Mouse (Mus musculus) small intestine, adult 2 months (tissue): Measurements from ENCODE around the gene Pde4dip. TPM values are rescaled to one million over a fixed set of nuclear protein-coding genes. Genes with fewer than 3 reads are reported as not detected.

Experiments used
- H3K27ac ChIP-seq: fragments of 200-500 bp; 2 replicates; pipeline ENCODE4 v1.5.1; 2012; ENCODE audit warnings: low read depth, low read length, control low read depth, inconsistent platforms; ENCODE audit not compliant: insufficient read depth
- H3K27me3 ChIP-seq: fragments of 200-500 bp; 2 replicates; pipeline ENCODE4 v1.6.1; 2012; ENCODE audit warnings: mild to moderate bottlenecking, moderate library complexity, low read length, inconsistent platforms; ENCODE audit not compliant: control insufficient read depth, insufficient read depth
- H3K36me3 ChIP-seq: fragments of 200-500 bp; 2 replicates; pipeline ENCODE4 v1.6.1; 2012; ENCODE audit warnings: mild to moderate bottlenecking, low read length, control low read depth, inconsistent platforms; ENCODE audit not compliant: control insufficient read depth, insufficient read depth
- H3K4me1 ChIP-seq: fragments of 200-500 bp; 2 replicates; pipeline ENCODE4 v1.6.1; 2012; ENCODE audit warnings: low read length, inconsistent platforms, mixed read lengths; ENCODE audit not compliant: control insufficient read depth, insufficient read depth, insufficient read length
- H3K4me3 ChIP-seq: fragments of 200-500 bp; 2 replicates; pipeline ENCODE4 v1.5.1; 2012; ENCODE audit warnings: low read depth, mild to moderate bottlenecking, control low read depth, inconsistent platforms, low read length, moderate library complexity
- CTCF ChIP-seq: fragments of 200-500 bp; IDR thresholded peaks from 2 replicates; pipeline ENCODE4 v1.5.1; 2012; ENCODE audit warnings: low read depth, mild to moderate bottlenecking, control low read depth, inconsistent platforms, low read length, moderate library complexity, mixed read lengths; ENCODE audit not compliant: insufficient replicate concordance, insufficient read length; ENCODE audit errors: extremely low read depth
- POLR2A ChIP-seq: fragments of 200-500 bp; IDR thresholded peaks from 2 replicates; pipeline ENCODE4 v1.6.1; 2012; ENCODE audit warnings: low read depth, mild to moderate bottlenecking, control low read depth, inconsistent platforms, low read length, moderate library complexity
- WGBS: fragments of 180-500 bp; shearing (Covaris S2); methylation state at CpG from one replicate; pipeline ENCODE4 v1.1.7; 2018; 5-methylcytosine and 5-hydroxymethylcytosine counted together
- polyA plus RNA-seq: library from polyadenylated mRNA; depleted of rRNA; stranded (reverse); fragments of >200 nt; gene quantifications from 2 replicates; pipeline ENCODE4 v1.2.3, GENCODE M21; 2012

Gene Pde4dip
- polyA plus RNA-seq, 1 experiment, result 12.2 TPM

- Histone ChIP-seq H3K27ac (no peak overlapping the region), H3K36me3 (no peaks in the 10 kb centered on the region), H3K27me3 (no peaks in the 10 kb centered on the region), H3K4me1 (no peaks in the 10 kb centered on the region), H3K4me3 (no peak overlapping the region)
- no peak for TF ChIP-seq CTCF
- TF ChIP-seq POLR2A, result no peak
- 53% methylated on average over 1 of the region's 1 CpGs for WGBS
Observed at GRCm38 (mm10) chr3:97859400-97859799, 29.1 kb downstream of the Pde4dip start.

- H3K4me3 ChIP-seq, result no peak overlapping the region
- no peak overlapping the region for H3K27ac ChIP-seq
- no peaks in the 10 kb centered on the region for H3K36me3 ChIP-seq
- WGBS, result 85% methylated on average over 9 of the region's 9 CpGs
- peaks cover 2% of the 10 kb centered on the region; the same call in 1 of the 2 replicates for H3K27me3 ChIP-seq
- no peak for TF ChIP-seq CTCF
- TF ChIP-seq POLR2A, result no peak
- H3K4me1 ChIP-seq, result no peaks in the 10 kb centered on the region
Observed at GRCm38 (mm10) chr3:97854575-97855384, 33.7 kb downstream of the Pde4dip start.

GRCm38 (mm10) chr3:97851803-97852202, 36.7 kb downstream of the Pde4dip start:
- TF ChIP-seq CTCF (no peak), POLR2A (no peak)
- Histone ChIP-seq H3K4me3 (no peak overlapping the region), H3K27ac (no peak overlapping the region), H3K36me3 (no peaks in the 10 kb centered on the region), H3K4me1 (no peaks in the 10 kb centered on the region), H3K27me3 (peaks cover 2% of the 10 kb centered on the region; the same call in 1 of the 2 replicates)
- WGBS, result 93% methylated on average over 2 of the region's 2 CpGs

GRCm38 (mm10) chr3:97847626-97848025, 40.9 kb downstream of the Pde4dip start:
- H3K4me1 ChIP-seq, result peaks cover 5% of the 10 kb centered on the region; the same call in 1 of the 2 replicates
- no peak overlapping the region for H3K27ac ChIP-seq
- H3K4me3 ChIP-seq, result no peak overlapping the region
- TF ChIP-seq CTCF (no peak), POLR2A (no peak)
- 94% methylated on average over 3 of the region's 3 CpGs for WGBS
- H3K27me3 ChIP-seq, result no peaks in the 10 kb centered on the region
- H3K36me3 ChIP-seq, result no peaks in the 10 kb centered on the region

GRCm38 (mm10) chr3:97846448-97846847, 42.1 kb downstream of the Pde4dip start:
- H3K4me3 ChIP-seq, result no peak overlapping the region
- no peaks in the 10 kb centered on the region for H3K27me3 ChIP-seq
- no peak overlapping the region for H3K27ac ChIP-seq
- no peak for TF ChIP-seq CTCF
- no peak for TF ChIP-seq POLR2A
- H3K36me3 ChIP-seq, result no peaks in the 10 kb centered on the region
- H3K4me1 ChIP-seq, result peaks cover 5% of the 10 kb centered on the region; the same call in 1 of the 2 replicates
- WGBS, result 38% methylated on average over 4 of the region's 4 CpGs

GRCm38 (mm10) chr3:97844821-97845201, 43.7 kb downstream of the Pde4dip start:
- peak overlapping the region; percentile 36; the same call in 1 of the 2 replicates for H3K27ac ChIP-seq
- peaks cover 5% of the 10 kb centered on the region; the same call in 1 of the 2 replicates for H3K4me1 ChIP-seq
- WGBS, result 17% methylated on average over 2 of the region's 2 CpGs
- H3K36me3 ChIP-seq, result no peaks in the 10 kb centered on the region
- no peaks in the 10 kb centered on the region for H3K27me3 ChIP-seq
- no peak overlapping the region for H3K4me3 ChIP-seq
- TF ChIP-seq CTCF (no peak), POLR2A (no peak)

- H3K27me3 ChIP-seq, result no peaks in the 10 kb centered on the region
- peaks cover 5% of the 10 kb centered on the region; the same call in 1 of the 2 replicates for H3K4me1 ChIP-seq
- TF ChIP-seq POLR2A (no peak), CTCF (no peak)
- no peaks in the 10 kb centered on the region for H3K36me3 ChIP-seq
- H3K4me3 ChIP-seq, result no peak overlapping the region
- 21% methylated on average over 7 of the region's 7 CpGs for WGBS
- H3K27ac ChIP-seq, result peak overlapping the region; percentile 36; the same call in 1 of the 2 replicates
Observed at GRCm38 (mm10) chr3:97844163-97844820, 44.2 kb downstream of the Pde4dip start.
